Mouse (Mus musculus) neural tube, embryonic 13.5 days (tissue): ENCODE data around the gene AA467197. TPM values are rescaled to one million over a fixed set of nuclear protein-coding genes. Genes with fewer than 3 reads are reported as not detected.

Source experiments
- ATAC-seq: fragments of 200-750 bp; cut with Nextera tagmentation; 2 replicates; pipeline ENCODE4 v1.8.0; 2017; ENCODE audit warnings: low read depth, mild to moderate bottlenecking, moderate TSS enrichment, moderate library complexity
- H3K27ac ChIP-seq: fragments of 300-500 bp; sonication (generic); replicated peaks from 2 replicates; pipeline ENCODE4 v1.5.1; 2015; ENCODE audit warnings: moderate library complexity, mild to moderate bottlenecking, inconsistent platforms
- H3K27me3 ChIP-seq: fragments of 300-500 bp; sonication (generic); 2 replicates; pipeline ENCODE4 v1.6.1; 2015; ENCODE audit warnings: mild to moderate bottlenecking, inconsistent platforms
- H3K36me3 ChIP-seq: fragments of 300-500 bp; sonication (generic); 2 replicates; pipeline ENCODE4 v1.6.1; 2015; ENCODE audit warnings: mild to moderate bottlenecking, inconsistent platforms
- H3K4me1 ChIP-seq: fragments of 300-500 bp; sonication (generic); replicated peaks from 2 replicates; pipeline ENCODE4 v1.6.1; 2015; ENCODE audit warnings: inconsistent platforms
- H3K4me2 ChIP-seq: fragments of 300-500 bp; sonication (generic); 2 replicates; pipeline ENCODE4 v1.6.1; 2015; ENCODE audit warnings: inconsistent platforms, mild to moderate bottlenecking, moderate library complexity
- H3K4me3 ChIP-seq: fragments of 300-500 bp; sonication (generic); 2 replicates; pipeline ENCODE4 v1.5.1; 2015; ENCODE audit warnings: mild to moderate bottlenecking, inconsistent platforms
- H3K9ac ChIP-seq: fragments of 300-500 bp; sonication (generic); 2 replicates; pipeline ENCODE4 v1.6.1; 2015; ENCODE audit warnings: moderate library complexity, mild to moderate bottlenecking, inconsistent platforms
- H3K9me3 ChIP-seq: fragments of 300-500 bp; sonication (generic); 2 replicates; pipeline ENCODE4 v1.6.1; 2016; ENCODE audit warnings: inconsistent platforms
- WGBS: fragments of 180-500 bp; shearing (Covaris S2); methylation state at CpG from one replicate; pipeline ENCODE4 v1.1.7; 2015; 5-methylcytosine and 5-hydroxymethylcytosine counted together
- polyA plus RNA-seq: library from polyadenylated mRNA; unstranded; fragments of >200 nt; fragmentation: Nextera tagmentation; extraction: Ambion mirVana; gene quantifications from 2 replicates; pipeline ENCODE4 v1.2.1, GENCODE M21; 2015

AA467197 gene
- polyA plus RNA-seq, 1 experiment from 2014 or later, result not detected

DNA sequence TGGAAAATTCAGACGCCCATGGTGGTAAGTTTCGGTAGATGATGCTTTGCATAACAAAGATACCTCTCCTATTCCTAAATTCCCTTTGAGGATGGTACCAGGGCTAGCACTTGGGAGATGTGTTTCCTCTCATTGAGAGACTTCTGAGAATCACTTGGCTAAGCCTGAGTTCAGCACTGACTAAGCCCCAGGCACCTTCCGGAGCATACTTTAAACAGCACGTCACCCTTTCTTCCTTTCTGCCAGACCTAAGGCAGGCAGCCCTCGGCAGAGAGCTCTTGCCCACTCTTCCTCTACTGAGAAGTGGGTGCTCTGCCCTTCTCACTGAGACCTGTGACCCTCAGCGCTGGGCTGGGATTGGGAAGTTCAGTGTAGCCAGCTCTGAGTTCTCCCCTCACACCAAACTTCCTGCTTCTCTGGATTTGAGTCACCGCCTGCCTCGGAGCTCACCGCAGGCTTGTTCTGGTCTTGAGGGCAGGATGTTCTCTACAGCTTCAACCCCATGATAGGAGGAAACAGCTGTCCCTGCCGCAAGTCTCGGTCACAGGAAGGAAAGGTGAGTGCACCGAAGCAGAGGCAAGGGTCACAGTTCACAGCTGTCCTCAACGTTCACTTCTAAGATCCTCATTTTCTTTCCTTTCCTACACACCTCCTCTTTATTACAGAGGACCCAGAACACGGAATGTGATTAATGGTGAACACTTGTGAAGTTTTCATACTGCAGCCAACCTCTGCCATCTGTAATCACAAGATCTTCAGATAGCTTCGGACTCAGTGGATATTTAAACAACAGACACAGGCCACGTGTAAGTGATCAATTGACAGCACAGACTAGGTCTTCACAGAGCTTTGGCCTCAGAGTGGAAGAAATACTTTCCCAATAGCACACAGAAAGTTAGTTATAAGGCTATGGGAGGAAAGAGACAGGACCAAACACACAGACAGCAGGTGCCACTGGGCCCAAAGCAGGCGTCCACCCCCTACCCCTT, 15.6 kb downstream of the AA467197 start:
- Histone ChIP-seq H3K27me3 (no peaks in the 10 kb centered on the region), H3K4me2 (no peak overlapping the region), H3K27ac (no peak overlapping the region), H3K9ac (no peak overlapping the region), H3K4me1 (no peaks in the 10 kb centered on the region), H3K36me3 (no peaks in the 10 kb centered on the region), H3K9me3 (no peaks in the 10 kb centered on the region), H3K4me3 (no peak overlapping the region)
- no peak for ATAC-seq
- 76% methylated on average over 17 of the region's 17 CpGs for WGBS

DNA sequence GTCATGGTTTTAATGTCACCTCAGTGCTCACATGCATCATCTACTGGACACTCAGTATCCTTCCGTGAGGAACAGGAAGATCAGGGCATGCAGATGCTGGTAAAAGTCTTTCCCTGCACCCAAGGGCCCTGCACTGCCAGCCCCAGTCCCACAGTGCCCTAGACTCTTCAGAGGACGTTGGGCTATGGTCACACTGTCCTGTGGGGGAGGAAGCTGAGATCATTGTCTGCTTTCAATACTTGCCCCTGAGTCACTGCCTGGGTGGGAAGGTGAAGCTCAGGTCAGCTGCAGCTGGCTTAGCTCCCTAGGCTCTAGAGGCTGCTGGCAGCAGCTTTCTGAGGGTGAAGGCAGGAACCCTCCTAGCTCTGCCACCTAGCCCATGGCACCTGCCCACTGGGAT, 19.3 kb downstream of the AA467197 start:
- Histone ChIP-seq H3K4me2 (no peak overlapping the region), H3K9me3 (no peaks in the 10 kb centered on the region), H3K27me3 (no peaks in the 10 kb centered on the region), H3K36me3 (no peaks in the 10 kb centered on the region), H3K4me1 (no peaks in the 10 kb centered on the region), H3K4me3 (no peak overlapping the region), H3K9ac (no peak overlapping the region), H3K27ac (no peak overlapping the region)
- ATAC-seq, result no peak
- WGBS, result 62% methylated on average over 2 of the region's 2 CpGs

DNA sequence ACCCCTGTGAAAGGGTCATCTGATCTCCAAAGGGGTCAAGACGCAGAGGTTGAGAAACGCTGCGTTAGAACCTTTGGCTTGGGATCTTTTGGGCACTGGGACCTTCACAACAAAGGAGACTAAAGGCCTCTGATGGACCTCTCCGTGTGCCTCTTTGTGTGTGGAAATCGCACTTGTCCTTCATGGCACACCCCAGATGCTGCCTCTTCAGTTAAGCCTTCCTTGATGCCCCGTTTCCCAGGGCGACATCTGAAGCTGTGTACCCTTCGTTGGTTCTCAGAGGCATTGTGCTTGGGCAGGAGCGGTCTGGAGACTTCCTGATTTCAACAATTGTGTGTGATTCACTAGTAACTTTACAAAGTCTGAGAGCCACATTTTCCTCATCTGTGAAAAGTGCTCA, 20.0 kb downstream of the AA467197 start:
- no peaks in the 10 kb centered on the region for H3K36me3 ChIP-seq
- ATAC-seq, result no peak
- H3K9me3 ChIP-seq, result no peaks in the 10 kb centered on the region
- no peak overlapping the region for H3K9ac ChIP-seq
- no peak overlapping the region for H3K4me3 ChIP-seq
- H3K27me3 ChIP-seq, result no peaks in the 10 kb centered on the region
- no peaks in the 10 kb centered on the region for H3K4me1 ChIP-seq
- no peak overlapping the region for H3K4me2 ChIP-seq
- H3K27ac ChIP-seq, result no peak overlapping the region
- 71% methylated on average over 9 of the region's 9 CpGs for WGBS

DNA sequence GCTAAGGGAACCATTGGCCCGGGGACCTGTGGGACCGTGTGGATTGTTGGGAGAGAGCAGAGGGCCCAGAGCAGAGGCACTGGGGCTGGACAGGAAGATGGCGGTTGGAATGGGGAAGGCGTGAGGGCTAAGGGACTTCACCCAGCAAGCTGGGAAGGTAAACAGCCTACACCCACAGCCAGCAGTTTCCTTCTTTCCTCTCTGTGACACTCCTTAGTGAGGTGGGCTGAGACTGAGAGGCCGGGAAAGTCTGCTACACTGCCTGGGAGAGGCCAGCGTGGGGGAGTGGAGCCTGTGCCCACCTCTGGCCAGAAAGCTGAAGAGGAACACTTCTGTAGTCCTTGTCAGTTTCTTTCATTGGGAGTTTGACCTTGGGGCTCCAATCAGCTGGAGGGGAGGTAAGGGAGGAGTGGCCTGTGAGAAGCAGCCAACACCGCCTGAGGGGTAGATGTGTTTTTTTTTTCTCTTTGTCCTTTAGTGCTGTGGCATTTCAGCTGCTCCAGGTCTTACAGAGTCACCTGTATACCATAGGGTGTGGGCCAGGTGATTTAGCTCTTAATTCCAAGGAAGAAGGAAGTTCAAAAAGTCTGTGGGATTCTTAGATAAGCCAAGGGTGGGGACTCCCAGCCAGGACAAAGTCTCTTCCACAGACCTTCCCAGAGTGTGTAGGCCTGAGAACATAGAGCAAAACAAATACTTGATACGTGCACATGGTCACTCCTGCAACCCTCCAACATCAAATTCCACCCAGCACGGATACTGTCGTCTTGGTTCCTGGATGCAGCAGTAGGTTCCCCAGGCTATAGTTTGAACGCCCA, 21.1 kb downstream of the AA467197 start:
- H3K4me1 ChIP-seq, result no peaks in the 10 kb centered on the region
- H3K9ac ChIP-seq, result no peak overlapping the region
- no peaks in the 10 kb centered on the region for H3K27me3 ChIP-seq
- no peak overlapping the region for H3K27ac ChIP-seq
- ATAC-seq, result no peak
- no peak overlapping the region for H3K4me3 ChIP-seq
- no peaks in the 10 kb centered on the region for H3K36me3 ChIP-seq
- no peak overlapping the region for H3K4me2 ChIP-seq
- 92% methylated on average over 11 of the region's 11 CpGs for WGBS
- H3K9me3 ChIP-seq, result no peaks in the 10 kb centered on the region

DNA sequence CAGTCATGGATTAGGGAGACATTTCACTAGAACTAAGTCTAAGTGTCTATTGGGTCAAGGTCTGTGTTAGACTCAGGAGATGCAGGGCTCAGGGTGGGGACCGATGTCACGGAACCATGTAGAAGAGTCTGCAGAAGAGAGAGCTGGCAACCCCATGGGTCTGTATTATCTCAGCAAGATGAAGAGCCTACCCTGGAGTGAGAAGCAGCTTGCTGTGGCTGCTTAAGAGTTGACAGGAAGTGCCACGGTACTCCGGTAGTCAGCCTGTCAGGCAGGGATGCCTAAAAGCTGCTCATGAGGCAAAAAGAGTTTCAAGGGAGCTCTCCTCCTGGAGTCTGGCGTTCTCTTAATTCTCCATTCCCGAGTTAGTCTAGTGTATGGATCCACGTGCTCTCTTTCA, 23.0 kb downstream of the AA467197 start:
- no peak overlapping the region for H3K27ac ChIP-seq
- no peak overlapping the region for H3K9ac ChIP-seq
- no peaks in the 10 kb centered on the region for H3K36me3 ChIP-seq
- H3K4me2 ChIP-seq, result no peak overlapping the region
- no peak overlapping the region for H3K4me3 ChIP-seq
- no peaks in the 10 kb centered on the region for H3K4me1 ChIP-seq
- H3K9me3 ChIP-seq, result no peaks in the 10 kb centered on the region
- ATAC-seq, result no peak
- WGBS, result 93% methylated on average over 7 of the region's 7 CpGs
- no peaks in the 10 kb centered on the region for H3K27me3 ChIP-seq

DNA sequence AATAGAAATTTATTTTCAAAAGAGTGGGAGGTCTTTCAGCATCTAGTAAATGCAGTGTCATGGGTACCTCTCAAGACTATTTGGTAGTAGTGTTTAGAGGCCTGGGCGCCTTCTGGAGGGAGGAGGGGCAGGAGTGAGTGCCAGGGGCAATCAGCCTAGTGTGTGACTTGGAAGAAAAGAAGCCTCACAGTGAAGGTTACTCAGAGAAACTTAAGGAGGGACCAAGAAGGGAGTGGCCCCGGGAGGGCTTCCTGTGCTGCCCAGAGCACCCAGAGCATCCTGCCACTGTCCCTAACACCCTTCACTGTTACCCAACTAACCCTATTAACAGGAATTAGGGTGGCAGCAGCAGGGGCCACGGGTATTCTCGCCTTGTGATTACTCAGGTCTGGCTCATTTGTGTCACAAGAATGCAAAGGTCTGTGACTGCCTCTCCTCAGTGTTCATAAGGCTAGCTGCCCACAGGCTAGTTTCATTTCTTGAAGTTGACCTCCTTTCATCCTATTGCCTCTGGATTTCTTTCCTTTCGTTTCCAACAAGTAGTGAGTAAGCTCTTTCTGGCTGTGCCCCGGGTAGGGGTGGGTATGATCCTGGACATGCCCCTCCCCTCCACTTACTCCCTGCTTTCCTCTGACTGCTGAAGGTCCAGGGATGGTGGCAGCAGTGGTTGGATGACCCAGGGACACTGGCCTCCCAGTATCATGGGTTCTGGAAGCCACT, 28.6 kb downstream of the AA467197 start:
- H3K4me3 ChIP-seq, result no peak overlapping the region
- ATAC-seq, result no peak
- H3K4me1 ChIP-seq, result no peaks in the 10 kb centered on the region
- no peak overlapping the region for H3K4me2 ChIP-seq
- no peaks in the 10 kb centered on the region for H3K9me3 ChIP-seq
- 58% methylated on average over 6 of the region's 6 CpGs for WGBS
- no peaks in the 10 kb centered on the region for H3K36me3 ChIP-seq
- H3K9ac ChIP-seq, result no peak overlapping the region
- H3K27me3 ChIP-seq, result no peaks in the 10 kb centered on the region
- H3K27ac ChIP-seq, result no peak overlapping the region

DNA sequence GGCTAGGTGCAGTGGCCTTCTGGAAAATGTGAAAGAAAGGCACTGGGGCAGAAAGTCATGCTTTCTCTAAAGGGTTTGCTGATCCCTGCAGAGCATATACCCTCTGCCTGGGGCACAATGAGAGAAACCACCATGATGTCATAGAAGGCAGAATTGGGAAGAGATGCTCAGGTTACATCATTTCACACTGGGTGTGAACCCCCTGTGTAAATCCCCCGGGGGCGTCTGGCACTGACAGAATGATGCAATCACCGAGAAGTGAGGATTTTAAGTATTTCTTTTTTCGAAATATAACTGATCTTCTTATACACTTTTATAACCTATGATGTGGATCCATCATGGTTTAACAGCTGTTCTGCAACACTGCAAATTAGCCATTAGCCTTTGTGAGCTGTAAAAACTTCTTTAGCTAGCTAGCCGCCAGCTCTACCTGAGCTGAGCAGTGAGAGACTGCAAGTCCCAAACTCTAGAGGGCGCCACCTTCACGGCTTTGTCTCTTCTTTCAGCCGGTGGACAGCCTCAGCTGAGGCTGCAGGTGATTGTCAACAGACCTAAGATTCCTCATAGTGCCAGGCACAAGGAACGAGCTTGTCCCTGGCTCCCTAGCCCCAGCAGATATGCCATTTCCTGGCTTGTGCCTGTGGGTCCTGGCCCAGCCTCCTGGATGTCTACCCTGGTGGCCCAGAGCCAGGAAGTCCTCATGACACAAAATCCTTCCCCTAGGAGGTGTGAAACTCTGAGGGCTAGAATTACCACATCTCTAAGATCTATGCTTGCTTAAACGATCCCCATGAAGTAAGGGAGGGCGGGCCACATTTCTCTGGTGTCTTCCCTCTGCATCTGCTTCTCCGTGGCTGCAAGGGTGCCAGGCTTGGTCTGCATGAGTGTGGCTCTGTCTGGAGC, 29.4 kb downstream of the AA467197 start:
- H3K4me1 ChIP-seq, result no peaks in the 10 kb centered on the region
- ATAC-seq, result peak; percentile 56; the same call in 1 of the 2 replicates
- H3K4me2 ChIP-seq, result no peak overlapping the region
- H3K4me3 ChIP-seq, result no peak overlapping the region
- H3K9me3 ChIP-seq, result no peaks in the 10 kb centered on the region
- WGBS, result 44% methylated on average over 12 of the region's 12 CpGs
- no peak overlapping the region for H3K27ac ChIP-seq
- H3K9ac ChIP-seq, result no peak overlapping the region
- H3K36me3 ChIP-seq, result no peaks in the 10 kb centered on the region
- no peaks in the 10 kb centered on the region for H3K27me3 ChIP-seq

DNA sequence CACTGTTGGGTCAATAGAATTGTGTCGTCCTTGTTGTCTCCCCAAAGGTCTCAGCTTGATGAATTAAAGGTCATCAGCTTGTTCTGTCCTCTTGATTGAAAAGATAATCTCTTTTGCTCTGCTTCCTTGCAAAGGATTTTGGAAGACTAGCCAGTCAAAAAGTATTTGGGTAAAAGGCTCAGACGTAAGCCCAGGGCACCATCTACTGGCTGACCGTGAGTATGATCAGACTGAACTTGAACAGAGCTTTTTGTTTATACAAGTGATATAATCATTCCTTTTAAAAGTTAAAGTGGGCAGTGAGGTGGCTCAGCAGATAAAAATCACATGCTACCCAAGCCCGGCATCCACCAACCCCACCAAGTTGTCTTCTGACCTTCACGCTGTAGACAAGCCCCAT, 31.1 kb downstream of the AA467197 start:
- no peak for ATAC-seq
- WGBS, result 61% methylated on average over 5 of the region's 5 CpGs

DNA sequence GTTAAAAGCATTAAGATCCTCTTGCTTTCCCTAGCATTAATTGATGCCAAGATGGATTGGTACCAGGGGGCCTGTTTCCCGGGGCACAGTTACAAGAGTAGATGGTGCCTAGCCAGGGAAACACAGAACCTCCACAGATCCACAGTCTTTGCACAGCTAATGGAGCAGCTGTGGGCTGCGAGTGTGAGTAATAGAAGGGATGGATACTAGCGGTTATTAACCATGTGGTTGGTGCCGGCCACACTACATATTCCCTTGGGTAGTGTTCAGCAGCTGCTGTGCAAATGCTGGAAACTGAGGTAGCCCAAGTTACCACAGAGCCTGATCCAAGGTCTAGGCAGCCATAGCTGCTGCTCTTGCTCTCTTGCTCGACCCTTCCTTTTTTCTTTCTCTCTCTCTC, 34.9 kb downstream of the AA467197 start:
- WGBS, result 40% methylated on average over 5 of the region's 5 CpGs
- peak; percentile 86 for ATAC-seq
- H3K9ac ChIP-seq, result no peak overlapping the region

More for the DNA sequence above, 31.1 kb downstream of the AA467197 start:
- Histone ChIP-seq H3K36me3 (no peaks in the 10 kb centered on the region), H3K27ac (no peak overlapping the region), H3K4me1 (0 out of 2 replicates have a peak, but pooled peaks cover 3% of the 10 kb centered on the region), H3K4me2 (no peak overlapping the region), H3K27me3 (no peaks in the 10 kb centered on the region), H3K4me3 (no peak overlapping the region), H3K9ac (no peak overlapping the region), H3K9me3 (no peaks in the 10 kb centered on the region)

DNA sequence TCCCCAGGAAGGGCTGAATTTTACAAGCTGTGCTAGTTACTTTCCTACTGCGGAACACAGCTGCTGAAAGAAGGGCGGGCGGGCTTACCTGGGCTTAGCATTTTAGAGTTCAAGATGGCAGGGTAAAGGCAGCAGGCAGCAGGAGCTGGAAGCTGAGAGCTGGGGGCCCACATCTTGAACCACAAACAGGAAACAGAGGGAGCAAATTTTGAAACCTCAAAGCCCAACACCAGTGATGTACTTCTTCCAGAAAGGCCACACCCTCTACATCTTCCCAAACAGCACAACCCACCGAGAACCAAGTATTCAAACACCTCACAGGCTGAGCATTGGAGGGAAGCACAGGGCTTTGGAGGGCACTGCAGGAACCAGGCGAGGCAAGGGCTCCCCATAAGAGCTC, 36.1 kb downstream of the AA467197 start:
- Histone ChIP-seq H3K4me2 (no peak overlapping the region), H3K9ac (no peak overlapping the region), H3K27me3 (no peaks in the 10 kb centered on the region), H3K27ac (no peak overlapping the region), H3K4me3 (no peak overlapping the region), H3K4me1 (0 out of 2 replicates have a peak, but pooled peaks cover 3% of the 10 kb centered on the region), H3K36me3 (no peaks in the 10 kb centered on the region), H3K9me3 (no peaks in the 10 kb centered on the region)
- no peak for ATAC-seq
- WGBS, result 71% methylated on average over 5 of the region's 5 CpGs

More for the DNA sequence above, 34.9 kb downstream of the AA467197 start:
- no peak overlapping the region for H3K4me3 ChIP-seq
- no peaks in the 10 kb centered on the region for H3K9me3 ChIP-seq
- H3K36me3 ChIP-seq, result no peaks in the 10 kb centered on the region
- H3K27ac ChIP-seq, result no peak overlapping the region
- H3K27me3 ChIP-seq, result no peaks in the 10 kb centered on the region
- H3K4me1 ChIP-seq, result 0 out of 2 replicates have a peak, but pooled peaks cover 3% of the 10 kb centered on the region
- no peak overlapping the region for H3K4me2 ChIP-seq

DNA sequence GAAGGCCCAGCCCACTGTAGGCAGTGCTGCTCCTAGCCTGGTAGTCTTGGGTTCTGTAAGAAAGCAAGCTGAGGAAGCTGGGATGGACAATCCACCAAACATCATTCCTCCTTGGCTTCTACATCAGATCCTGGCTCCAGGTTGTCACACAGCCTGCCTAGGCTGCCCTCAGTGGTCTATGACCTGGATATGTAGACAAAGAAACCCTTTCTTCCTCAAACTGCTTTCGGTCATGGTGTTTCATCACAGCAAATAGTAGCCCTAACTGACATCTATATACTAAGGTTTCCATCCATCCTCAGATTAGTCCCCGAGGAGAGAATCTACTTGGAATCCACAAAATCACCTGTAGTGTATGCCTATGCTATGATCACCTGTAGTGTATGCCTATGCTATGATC, 38.3 kb downstream of the AA467197 start:
- ATAC-seq, result no peak
- Histone ChIP-seq H3K27ac (no peak overlapping the region), H3K4me3 (no peak overlapping the region), H3K4me2 (no peak overlapping the region), H3K9me3 (no peaks in the 10 kb centered on the region), H3K36me3 (no peaks in the 10 kb centered on the region), H3K9ac (no peak overlapping the region), H3K4me1 (0 out of 2 replicates have a peak, but pooled peaks cover 3% of the 10 kb centered on the region), H3K27me3 (no peaks in the 10 kb centered on the region)
- 86% methylated on average over 2 of the region's 2 CpGs for WGBS
